Mouse (Mus musculus) B cell, adult (primary cell): ENCODE measurements around the gene Prr29. TPM values are rescaled to one million over a fixed set of nuclear protein-coding genes. Genes with fewer than 3 reads are reported as not detected.

Source experiments
- total RNA-seq: library from RNA; stranded (reverse); gene quantifications from 4 replicates; pipeline ENCODE4 v1.2.4, GENCODE M21; 2023; ENCODE audit not compliant: inconsistent age

Gene Prr29
- total RNA-seq, result not detected in 4 replicates

GRCm38 (mm10) chr11:106365366-106365765 is at the start of gene Prr29:
Prr29 (plus strand) TSS chr11:106365472.

DNA sequence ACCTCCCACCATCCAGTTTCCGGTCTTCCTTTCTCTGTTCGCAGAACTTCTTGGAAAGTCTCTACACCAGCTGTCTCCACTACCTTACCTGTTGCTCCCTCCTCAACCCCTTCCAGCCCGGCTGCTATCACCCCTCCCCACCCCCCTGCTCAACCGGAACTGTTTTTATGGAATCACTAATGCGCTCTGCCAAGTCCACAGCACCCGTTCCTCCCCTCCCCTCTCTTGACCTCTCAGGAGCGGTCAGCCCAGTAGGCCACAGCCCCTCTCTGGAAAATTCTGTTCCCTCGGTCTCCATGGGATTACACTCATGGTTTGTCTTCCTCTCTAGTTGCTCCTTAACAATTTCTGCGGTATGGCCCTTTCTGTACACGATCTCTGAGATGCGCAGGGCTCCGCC is 12.1 kb upstream of the Prr29 start, which contains the start of gene Scn4a:
Gene Scn4a (minus strand): TSS at position 101 of the 400 bp plus-strand sequence.

GRCm38 (mm10) chr11:106387791-106388216 is 22.5 kb downstream of the Prr29 start, which contains the start of gene Icam2:
Icam2 (minus strand) TSS chr11:106388075.

Other genes with a start within 250 kb of the Prr29 start
- gene Gm10840, start 204.6 kb upstream of the Prr29 start, total RNA-seq, result 5.4 to 8.3 TPM (median 7.5 TPM) in 4 replicates
- 461 to 507 TPM (median 495 TPM) in 4 replicates for gene Limd2, start 204.6 kb upstream of the Prr29 start, total RNA-seq
- gene Strada, start 163.3 kb upstream of the Prr29 start, total RNA-seq, result 38.4 to 47.5 TPM (median 40.2 TPM) in 4 replicates
- 38.3 to 41.8 TPM (median 41.1 TPM) in 4 replicates for gene Ccdc47, start 149.1 kb upstream of the Prr29 start, total RNA-seq
- 65.5 to 75.6 TPM (median 66.4 TPM) in 4 replicates for gene Ddx42, start 148.5 kb upstream of the Prr29 start, total RNA-seq
- 70.2 to 79.6 TPM (median 73.7 TPM) in 4 replicates for gene Ftsj3, start 109.4 kb upstream of the Prr29 start, total RNA-seq
- gene Psmc5, start 109.3 kb upstream of the Prr29 start, total RNA-seq, result 53.8 to 56.1 TPM (median 55.2 TPM) in 4 replicates
- 144 to 162 TPM (median 152 TPM) in 4 replicates for gene Smarcd2, start 92.5 kb upstream of the Prr29 start, total RNA-seq
- gene Tcam1, start 88.8 kb upstream of the Prr29 start, total RNA-seq, result 0.15 to 0.39 TPM (median 0.30 TPM) in 3 of 4 replicates, not detected in the other
- gene Gh, start 63.6 kb upstream of the Prr29 start, total RNA-seq, result 8.3 to 13.3 TPM (median 9.1 TPM) in 4 replicates
- 1,392 to 1,524 TPM (median 1,430 TPM) in 4 replicates for gene Cd79b, start 50.7 kb upstream of the Prr29 start, total RNA-seq
- 19.4 to 26.9 TPM (median 20.8 TPM) in 4 replicates for gene Scn4a, start 12.2 kb upstream of the Prr29 start, total RNA-seq
- 79.2 to 90.0 TPM (median 84.4 TPM) in 4 replicates for gene Icam2, start 22.6 kb downstream of the Prr29 start, total RNA-seq
- 9.8 to 12.4 TPM (median 10.6 TPM) in 4 replicates for gene Ern1, start 122.4 kb downstream of the Prr29 start, total RNA-seq
- gene Tex2, start 248.0 kb downstream of the Prr29 start, total RNA-seq, result 12.8 to 15.2 TPM (median 14.2 TPM) in 4 replicates